Mouse (Mus musculus): ENCODE results near the gene Acy3. TPM values are rescaled to one million over a fixed set of nuclear protein-coding genes. Genes with fewer than 3 reads are reported as not detected.

Acy3 gene
- polyA plus RNA-seq, 1 experiment from 2014 or later = 10.4 TPM

GRCm38 (mm10) chr19:3992416-3992815, 6.0 kb downstream of the Acy3 start, which contains the start of gene Tbx10:
Gene Tbx10, plus strand, starts transcription at chr19:3992752.
- Histone ChIP-seq H3K27ac (replicated peaks) (no peak within 1 kb of the TSS), H3K4me3 (no peak within 1 kb of the TSS), H3K36me3 (peaks cover 4% of the 10 kb centered on the region; the same call in 1 of the 2 replicates), H3K9ac (no peak within 1 kb of the TSS), H3K9me3 (0 out of 2 replicates have a peak, but pooled peaks cover 3% of the 10 kb centered on the region), H3K27me3 (replicated peaks) (peaks cover 4% of the 10 kb centered on the region; the same call in 1 of the 2 replicates), H3K4me2 (no peak within 1 kb of the TSS), H3K4me1 (peaks cover 3% of the 10 kb centered on the region; the same call in 1 of the 2 replicates)
- 43% methylated on average over 5 of the region's 5 CpGs for WGBS
- no peak for ATAC-seq (ENCODE audit: extremely low read depth, insufficient number of reproducible peaks, low FRiP score, low TSS enrichment)

- no peak for ATAC-seq (ENCODE audit: extremely low read depth, insufficient number of reproducible peaks, low FRiP score, low TSS enrichment)
- H3K9me3 ChIP-seq = no peaks in the 10 kb centered on the region
- 70% methylated on average over 6 of the region's 6 CpGs for whole genome bisulfite sequencing
Observed at GRCm38 (mm10) chr19:3994932-3995331, 8.6 kb downstream of the Acy3 start.

GRCm38 (mm10) chr19:3995505-3995904, 9.1 kb downstream of the Acy3 start:
- Histone ChIP-seq H3K9ac (no peak overlapping the region), H3K27ac (replicated peaks) (no peak overlapping the region)

More at GRCm38 (mm10) chr19:3994932-3995331, 8.6 kb downstream of the Acy3 start:
- no peaks in the 10 kb centered on the region for H3K36me3 ChIP-seq
- peaks cover 9% of the 10 kb centered on the region for H3K4me1 ChIP-seq
- no peak overlapping the region for H3K4me3 ChIP-seq
- peaks cover 4% of the 10 kb centered on the region; the same call in 1 of the 2 replicates for H3K27me3 ChIP-seq (replicated peaks)
- H3K9ac ChIP-seq = no peak overlapping the region
- no peak overlapping the region for H3K4me2 ChIP-seq
- no peak overlapping the region for H3K27ac ChIP-seq (replicated peaks)

DNA sequence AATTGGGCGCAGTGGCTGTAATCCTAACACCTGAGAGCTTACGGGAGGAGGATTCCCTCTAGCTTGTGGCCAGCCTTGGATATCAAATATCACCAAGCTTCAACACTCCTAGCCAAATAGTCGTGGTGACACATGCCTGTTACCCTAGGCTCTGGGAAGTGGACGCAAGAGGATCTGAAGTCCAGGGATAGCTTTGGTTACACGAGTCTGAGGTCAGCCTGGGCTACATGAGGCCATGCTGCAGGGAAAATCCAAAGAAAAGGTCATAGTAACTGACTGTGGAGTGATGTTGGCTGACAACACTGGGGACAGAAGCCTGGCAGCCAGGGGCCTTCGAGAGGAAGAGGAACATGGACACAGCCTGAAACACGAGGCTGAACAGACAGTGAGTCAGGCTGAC, 9.7 kb downstream of the Acy3 start:
- Histone ChIP-seq H3K36me3 (no peaks in the 10 kb centered on the region), H3K9me3 (no peaks in the 10 kb centered on the region), H3K4me1 (peaks cover 13% of the 10 kb centered on the region), H3K9ac (no peak overlapping the region), H3K27me3 (replicated peaks) (peaks cover 4% of the 10 kb centered on the region; the same call in 1 of the 2 replicates), H3K4me3 (no peak overlapping the region), H3K4me2 (no peak overlapping the region), H3K27ac (replicated peaks) (no peak overlapping the region)
- 57% methylated on average over 7 of the region's 7 CpGs for WGBS
- no peak for ATAC-seq (ENCODE audit: extremely low read depth, insufficient number of reproducible peaks, low FRiP score, low TSS enrichment)

More at GRCm38 (mm10) chr19:3995505-3995904, 9.1 kb downstream of the Acy3 start:
- 82% methylated on average over 3 of the region's 3 CpGs for WGBS
- no peak overlapping the region for H3K4me3 ChIP-seq
- no peak overlapping the region for H3K4me2 ChIP-seq
- no peaks in the 10 kb centered on the region for H3K36me3 ChIP-seq
- peaks cover 9% of the 10 kb centered on the region for H3K4me1 ChIP-seq
- H3K27me3 ChIP-seq (replicated peaks) = peaks cover 4% of the 10 kb centered on the region; the same call in 1 of the 2 replicates
- no peak for ATAC-seq (ENCODE audit: extremely low read depth, insufficient number of reproducible peaks, low FRiP score, low TSS enrichment)
- H3K9me3 ChIP-seq = no peaks in the 10 kb centered on the region

DNA sequence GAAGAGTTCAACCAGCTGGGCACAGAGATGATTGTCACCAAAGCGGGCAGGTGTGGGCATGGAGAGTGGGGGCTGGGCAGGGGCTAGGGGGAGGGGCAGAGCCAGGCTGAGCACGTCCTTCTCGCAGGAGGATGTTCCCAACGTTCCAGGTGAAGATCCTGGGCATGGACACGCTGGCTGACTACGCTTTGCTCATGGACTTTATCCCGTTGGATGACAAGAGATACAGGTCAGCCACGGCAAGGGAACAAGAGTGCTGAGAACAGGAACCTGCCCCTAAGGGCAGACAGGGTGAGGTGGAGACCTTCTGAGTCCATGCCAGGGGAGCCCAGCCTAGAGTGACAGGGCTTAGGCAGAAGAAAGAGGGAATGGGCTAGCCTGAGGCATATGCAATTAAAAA, 10.4 kb downstream of the Acy3 start:
- no peaks in the 10 kb centered on the region for H3K36me3 ChIP-seq
- WGBS = 68% methylated on average over 8 of the region's 8 CpGs
- no peaks in the 10 kb centered on the region for H3K9me3 ChIP-seq
- peaks cover 19% of the 10 kb centered on the region for H3K4me1 ChIP-seq
- no peak overlapping the region for H3K4me2 ChIP-seq
- no peak overlapping the region for H3K9ac ChIP-seq
- ATAC-seq (ENCODE audit: extremely low read depth, insufficient number of reproducible peaks, low FRiP score, low TSS enrichment) = no peak
- peaks cover 4% of the 10 kb centered on the region; the same call in 1 of the 2 replicates for H3K27me3 ChIP-seq (replicated peaks)
- H3K27ac ChIP-seq (replicated peaks) = no peak overlapping the region
- H3K4me3 ChIP-seq = no peak overlapping the region

GRCm38 (mm10) chr19:3997231-3997630, 10.9 kb downstream of the Acy3 start:
- no peak for ATAC-seq (ENCODE audit: extremely low read depth, insufficient number of reproducible peaks, low FRiP score, low TSS enrichment)
- Histone ChIP-seq H3K4me3 (no peak overlapping the region), H3K27ac (replicated peaks) (no peak overlapping the region), H3K4me1 (peaks cover 24% of the 10 kb centered on the region), H3K27me3 (replicated peaks) (peaks cover 4% of the 10 kb centered on the region; the same call in 1 of the 2 replicates), H3K9ac (peak overlapping the region; percentile 6; the same call in 1 of the 2 replicates), H3K9me3 (no peaks in the 10 kb centered on the region), H3K36me3 (no peaks in the 10 kb centered on the region), H3K4me2 (no peak overlapping the region)
- WGBS = 45% methylated on average over 8 of the region's 8 CpGs

DNA sequence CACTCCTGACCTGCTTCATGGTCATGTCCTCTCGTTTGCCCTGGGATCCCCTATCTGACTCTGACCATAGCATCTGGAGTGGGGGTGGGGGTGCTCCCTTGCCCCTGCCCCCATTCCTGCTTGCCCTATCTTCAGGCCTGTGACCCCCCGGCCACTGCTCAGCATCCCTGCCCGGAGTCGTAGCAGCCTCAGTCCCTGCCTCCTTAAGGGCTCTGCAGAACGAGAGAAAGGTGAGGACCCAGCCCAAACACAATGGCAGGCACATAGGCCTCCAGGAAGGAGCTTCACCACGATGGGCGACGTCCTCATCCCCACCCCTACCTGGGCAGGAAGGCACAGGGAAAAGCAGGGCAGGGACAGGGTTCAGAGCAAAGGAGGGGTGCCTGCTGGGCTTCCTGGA, 12.0 kb downstream of the Acy3 start:
- WGBS = 68% methylated on average over 8 of the region's 8 CpGs

GRCm38 (mm10) chr19:3999121-3999730, 12.9 kb downstream of the Acy3 start:
- Histone ChIP-seq H3K9ac (peak overlapping the region; percentile 81), H3K4me1 (peaks cover 42% of the 10 kb centered on the region), H3K4me2 (peak overlapping the region; percentile 93), H3K4me3 (peak overlapping the region; percentile 77), H3K36me3 (0 out of 2 replicates have a peak, but pooled peaks cover under 1% of the 10 kb centered on the region), H3K27ac (replicated peaks) (no peak overlapping the region), H3K27me3 (replicated peaks) (0 out of 2 replicates have a peak, but pooled peaks cover 4% of the 10 kb centered on the region), H3K9me3 (no peaks in the 10 kb centered on the region)
- WGBS = 84% methylated on average over 9 of the region's 9 CpGs
- ATAC-seq (ENCODE audit: extremely low read depth, insufficient number of reproducible peaks, low FRiP score, low TSS enrichment) = no peak

More for the DNA sequence above, 12.0 kb downstream of the Acy3 start:
- H3K4me1 ChIP-seq = peaks cover 33% of the 10 kb centered on the region
- no peak overlapping the region for H3K4me3 ChIP-seq
- no peak overlapping the region for H3K4me2 ChIP-seq
- H3K27ac ChIP-seq (replicated peaks) = no peak overlapping the region
- H3K9me3 ChIP-seq = no peaks in the 10 kb centered on the region
- H3K27me3 ChIP-seq (replicated peaks) = peaks cover 4% of the 10 kb centered on the region; the same call in 1 of the 2 replicates
- ATAC-seq (ENCODE audit: extremely low read depth, insufficient number of reproducible peaks, low FRiP score, low TSS enrichment) = no peak
- H3K36me3 ChIP-seq = no peaks in the 10 kb centered on the region
- no peak overlapping the region for H3K9ac ChIP-seq

- H3K4me3 ChIP-seq = peak within 1 kb of the TSS; percentile 77
- H3K27ac ChIP-seq (replicated peaks) = peak within 1 kb of the TSS; percentile 98
- H3K27me3 ChIP-seq (replicated peaks) = 0 out of 2 replicates have a peak, but pooled peaks cover 4% of the 10 kb centered on the region
- peak within 1 kb of the TSS; percentile 95 for H3K9ac ChIP-seq
- peak; percentile 85 for ATAC-seq (ENCODE audit: extremely low read depth, insufficient number of reproducible peaks, low FRiP score, low TSS enrichment)
- H3K36me3 ChIP-seq = peaks cover 11% of the 10 kb centered on the region
- peaks cover 52% of the 10 kb centered on the region for H3K4me1 ChIP-seq
- H3K4me2 ChIP-seq = peak within 1 kb of the TSS; percentile 93
- WGBS = under 1% methylated on average over 64 of the region's 64 CpGs
- H3K9me3 ChIP-seq = no peaks in the 10 kb centered on the region
Observed at GRCm38 (mm10) chr19:4000119-4000900, 13.9 kb downstream of the Acy3 start, which contains the start of the genes Nudt8 and Gm49405. Gene Nudt8, plus strand, starts transcription at chr19:4000580. Gene Gm49405, plus strand, starts transcription at chr19:4000626.

DNA sequence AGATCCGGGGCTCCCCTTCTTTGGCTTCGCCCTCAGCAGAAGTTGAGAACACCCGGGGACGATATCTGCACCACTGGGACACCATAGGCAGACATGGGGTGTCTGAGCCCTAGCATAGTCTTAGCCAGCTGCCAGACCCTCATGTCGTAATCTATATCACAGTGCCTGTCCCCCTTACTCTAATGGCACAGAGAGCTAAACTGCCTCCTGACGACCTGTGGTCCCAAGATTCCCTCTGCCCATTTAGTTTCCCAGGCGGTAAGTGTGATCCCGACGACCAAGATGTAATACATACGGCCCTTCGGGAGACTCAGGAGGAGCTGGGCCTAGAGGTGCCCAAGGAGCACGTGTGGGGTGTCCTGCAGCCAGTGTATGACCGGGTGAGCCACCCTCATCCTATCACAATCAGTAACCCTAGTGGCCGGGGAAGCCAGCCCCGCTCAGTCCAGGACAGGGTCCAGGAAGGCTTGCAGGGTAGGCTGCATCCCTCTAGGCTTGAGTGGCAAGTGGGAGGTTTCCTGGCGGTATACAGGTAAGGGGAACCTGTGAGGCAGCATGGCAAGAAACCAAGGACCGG, 14.7 kb downstream of the Acy3 start:
- Histone ChIP-seq H3K9ac (peak overlapping the region; percentile 95), H3K27ac (replicated peaks) (peak overlapping the region; percentile 98), H3K9me3 (no peaks in the 10 kb centered on the region), H3K36me3 (peaks cover 18% of the 10 kb centered on the region), H3K4me1 (peaks cover 57% of the 10 kb centered on the region), H3K4me2 (peak overlapping the region; percentile 93), H3K27me3 (replicated peaks) (0 out of 2 replicates have a peak, but pooled peaks cover 4% of the 10 kb centered on the region), H3K4me3 (peak overlapping the region; percentile 77)
- no peak for ATAC-seq (ENCODE audit: extremely low read depth, insufficient number of reproducible peaks, low FRiP score, low TSS enrichment)
- 16% methylated on average over 17 of the region's 17 CpGs for WGBS

DNA sequence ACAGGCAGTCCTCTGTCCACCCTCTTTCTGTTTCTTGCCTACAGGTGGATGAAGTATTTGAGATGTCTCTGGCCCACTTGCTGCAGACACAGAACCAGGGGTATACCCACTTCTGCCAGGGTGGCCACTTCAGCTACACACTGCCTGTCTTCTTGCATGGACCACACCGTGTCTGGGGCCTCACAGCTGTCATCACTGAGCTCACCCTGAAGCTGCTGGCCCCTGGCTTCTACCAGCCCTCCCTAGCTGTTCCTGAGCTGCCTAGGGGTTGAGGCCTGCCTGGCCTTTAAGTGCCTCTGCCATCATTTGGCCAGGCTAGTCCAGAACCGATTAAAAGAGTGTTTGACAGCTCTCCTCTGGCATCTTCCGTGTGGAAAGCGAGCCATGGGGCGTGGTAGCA, 15.4 kb downstream of the Acy3 start:
- WGBS = 65% methylated on average over 5 of the region's 5 CpGs
- ATAC-seq (ENCODE audit: extremely low read depth, insufficient number of reproducible peaks, low FRiP score, low TSS enrichment) = no peak
- peak overlapping the region; percentile 98 for H3K27ac ChIP-seq (replicated peaks)
- H3K9ac ChIP-seq = peak overlapping the region; percentile 95
- H3K4me2 ChIP-seq = peak overlapping the region; percentile 93
- peak overlapping the region; percentile 77 for H3K4me3 ChIP-seq
- H3K9me3 ChIP-seq = no peaks in the 10 kb centered on the region
- H3K36me3 ChIP-seq = peaks cover 25% of the 10 kb centered on the region
- peaks cover 58% of the 10 kb centered on the region for H3K4me1 ChIP-seq
- H3K27me3 ChIP-seq (replicated peaks) = no peaks in the 10 kb centered on the region
